Mouse (Mus musculus) layer of hippocampus, postnatal 14 days (tissue): ENCODE measurements around the gene Gpr107. TPM values are rescaled to one million over a fixed set of nuclear protein-coding genes. Genes with fewer than 3 reads are reported as not detected.

ENCODE experiments used
- DNase-seq, 2 experiments: peaks; one replicate each; pipeline ENCODE4 v3.0.0; 2021 to 2022; ENCODE audit warnings: low spot score in 2 of 2, mixed read lengths in 1 of 2
- total RNA-seq, 2 experiments: library from RNA; stranded (reverse); gene quantifications; 2 replicates each; pipeline ENCODE4 v1.2.3; 2021

Gene Gpr107
- total RNA-seq, 2 experiments from 2014 or later, result 48.6 to 52.8 TPM

- peak in 1 of 2 experiments; percentile 47 for DNase-seq
Observed at GRCm38 (mm10) chr2:31194356-31195021, 42.4 kb downstream of the Gpr107 start.

- DNase-seq, result no peak
Observed at GRCm38 (mm10) chr2:31198621-31199020, 46.5 kb downstream of the Gpr107 start.

DNA sequence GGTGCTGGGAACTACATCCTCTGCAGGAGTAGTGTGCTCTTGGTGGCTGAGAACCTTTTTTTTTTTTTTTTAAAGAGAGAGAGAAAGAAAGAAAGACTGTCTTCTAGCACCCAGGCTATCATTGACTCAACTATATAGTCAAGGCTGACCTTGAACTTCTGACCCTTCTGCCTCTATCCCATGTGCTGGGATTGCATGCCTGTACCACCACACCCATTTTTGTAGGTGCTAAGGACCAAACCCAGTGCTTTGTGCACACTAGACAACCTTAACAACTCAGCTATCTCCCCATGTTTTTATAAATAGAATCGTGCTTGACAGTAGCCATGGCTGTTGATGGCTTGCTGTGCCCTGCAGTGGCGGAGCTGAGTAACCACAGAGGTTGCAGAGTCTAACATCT lies 47.9 kb downstream of the Gpr107 start:
- DNase-seq, result no peak

GRCm38 (mm10) chr2:31201851-31202250 lies 49.7 kb downstream of the Gpr107 start:
- no peak for DNase-seq

- DNase-seq, result no peak
Observed at GRCm38 (mm10) chr2:31202357-31202756, 50.2 kb downstream of the Gpr107 start.

DNA sequence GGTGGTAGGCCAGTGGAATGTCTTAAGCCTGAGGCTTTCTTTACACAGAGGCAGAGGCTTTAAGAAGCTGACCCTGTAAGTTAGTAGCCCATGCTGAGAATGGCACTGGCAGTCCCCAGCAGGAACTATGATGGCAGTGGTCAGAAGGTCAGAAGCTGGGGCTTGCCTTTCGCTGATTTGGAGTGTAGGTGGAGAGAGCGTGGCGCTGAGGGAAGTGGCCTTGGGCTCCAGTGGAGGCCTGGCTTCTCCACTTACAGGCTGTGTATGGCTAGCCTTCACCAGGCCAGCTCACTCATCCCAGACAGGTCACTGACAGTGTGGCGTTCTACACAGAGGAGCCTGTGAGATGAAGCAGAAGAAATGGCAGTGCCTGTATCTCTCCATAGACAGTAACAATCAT lies 50.8 kb downstream of the Gpr107 start:
- DNase-seq, result no peak

GRCm38 (mm10) chr2:31204677-31205076 lies 52.6 kb downstream of the Gpr107 start:
- DNase-seq, result no peak

GRCm38 (mm10) chr2:31206211-31206610 lies 54.1 kb downstream of the Gpr107 start:
- DNase-seq, result no peak

DNA sequence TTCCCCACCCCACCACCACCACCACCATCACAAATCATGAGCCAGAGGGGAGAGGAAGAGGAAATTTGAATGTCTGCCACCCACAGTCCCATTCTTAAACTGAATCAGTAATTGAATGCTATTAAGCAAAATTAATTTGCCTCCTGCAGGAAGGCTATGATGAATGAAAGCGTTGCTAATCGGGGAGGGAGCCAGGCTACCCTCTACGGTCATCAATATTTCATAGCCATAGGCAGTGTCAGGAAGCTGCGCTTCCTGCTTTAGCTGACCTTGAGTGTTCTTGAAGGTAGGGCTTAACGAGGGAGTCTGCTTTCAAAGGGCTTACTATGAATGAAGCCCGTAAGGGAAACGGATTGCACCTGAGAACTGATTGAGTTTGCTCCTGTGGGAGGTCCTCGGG lies 54.8 kb downstream of the Gpr107 start:
- no peak for DNase-seq

- DNase-seq, result no peak
Observed at GRCm38 (mm10) chr2:31208544-31209142, 56.5 kb downstream of the Gpr107 start.

DNA sequence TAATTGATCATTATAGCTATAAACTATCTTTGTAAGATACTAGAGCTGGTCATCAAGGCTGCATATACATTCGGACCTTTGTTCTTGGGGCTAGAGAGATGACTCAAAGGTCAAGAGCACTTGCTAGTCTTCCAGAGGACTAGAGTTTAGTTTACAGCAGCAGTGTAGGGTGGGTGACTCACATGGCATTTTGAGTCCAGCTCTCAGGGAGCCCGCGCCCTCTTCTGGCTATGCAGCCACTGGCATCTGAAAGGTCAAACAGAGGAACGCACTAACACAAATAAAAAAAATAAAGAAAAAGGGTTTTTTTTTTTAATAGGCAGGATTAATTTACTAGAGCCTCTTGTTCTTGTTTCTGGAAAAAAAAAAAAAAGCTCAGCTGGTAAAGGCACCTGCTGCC lies 57.4 kb downstream of the Gpr107 start:
- DNase-seq, result no peak

GRCm38 (mm10) chr2:31210144-31210847 lies 58.2 kb downstream of the Gpr107 start:
- DNase-seq, result no peak

GRCm38 (mm10) chr2:31211204-31211603 lies 59.1 kb downstream of the Gpr107 start:
- DNase-seq, result no peak

DNA sequence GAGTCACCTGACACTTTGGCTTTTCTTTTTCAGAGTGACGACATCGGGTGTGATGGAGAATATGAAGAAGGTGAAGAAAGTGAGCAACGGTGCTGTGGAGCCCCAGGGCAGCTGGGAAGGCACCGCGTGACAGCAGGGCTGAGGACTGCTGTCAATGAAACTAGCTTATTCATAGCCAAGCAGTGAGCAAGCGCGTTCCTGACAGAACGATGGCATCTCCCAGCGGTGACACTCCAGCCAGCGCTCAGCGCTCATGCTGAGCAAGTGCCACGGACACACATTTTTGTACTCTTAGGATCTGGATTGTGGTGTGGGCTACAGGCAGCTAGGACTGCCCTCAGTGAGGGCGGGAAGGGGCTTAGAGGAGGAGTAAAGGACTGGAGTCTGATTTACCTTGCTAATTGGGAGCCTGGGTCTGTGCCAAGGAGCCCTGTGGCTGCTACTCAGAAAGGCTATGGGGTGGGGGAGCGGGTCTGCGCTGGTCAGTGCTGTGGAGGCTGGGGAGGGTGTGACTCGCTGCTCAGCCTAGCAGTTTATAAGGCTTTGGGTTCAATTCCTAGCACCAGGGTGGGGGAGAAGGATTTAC lies 62.2 kb downstream of the Gpr107 start:
- no peak for DNase-seq

GRCm38 (mm10) chr2:31218611-31219010 lies 66.5 kb downstream of the Gpr107 start:
- no peak for DNase-seq

GRCm38 (mm10) chr2:31219470-31219869 lies 67.4 kb downstream of the Gpr107 start:
- no peak for DNase-seq

- no peak for DNase-seq
Observed at GRCm38 (mm10) chr2:31220844-31221243, 68.7 kb downstream of the Gpr107 start.

GRCm38 (mm10) chr2:31221582-31221981 lies 69.5 kb downstream of the Gpr107 start:
- no peak for DNase-seq

DNA sequence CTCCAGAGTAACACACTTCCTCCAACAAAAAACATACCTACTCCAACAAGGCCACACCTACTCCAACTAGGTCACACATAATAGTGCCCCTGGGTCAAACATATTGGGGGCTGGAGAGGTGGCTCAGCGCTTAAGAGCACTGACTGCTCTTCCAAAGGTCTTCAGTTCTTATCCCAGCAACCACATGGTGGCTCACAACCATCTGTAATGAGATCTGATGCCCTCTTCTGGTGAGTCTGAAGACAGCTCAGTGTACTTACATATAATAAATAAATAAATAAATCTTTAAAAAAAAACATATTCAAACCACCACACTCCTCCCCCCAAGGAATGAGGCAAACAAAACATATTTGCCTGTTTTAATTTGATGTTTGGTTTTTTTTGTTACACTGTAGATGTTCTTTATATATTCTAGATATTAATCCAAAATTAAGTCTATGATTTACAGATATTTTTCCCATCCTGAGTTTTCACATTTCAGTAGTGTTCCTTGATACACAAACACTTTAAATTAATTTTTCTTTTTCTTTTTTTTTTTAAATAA lies 76.7 kb downstream of the Gpr107 start:
- no peak for DNase-seq

GRCm38 (mm10) chr2:31239203-31239696 lies 87.1 kb downstream of the Gpr107 start:
- peak in 1 of 2 experiments; percentile 19 for DNase-seq

GRCm38 (mm10) chr2:31239833-31240232 lies 87.7 kb downstream of the Gpr107 start:
- DNase-seq, result no peak

- DNase-seq, result peak in 1 of 2 experiments; percentile 1
Observed at GRCm38 (mm10) chr2:31241639-31242038, 89.5 kb downstream of the Gpr107 start.
